Mouse (Mus musculus): ENCODE results near the gene Barx1. TPM values are rescaled to one million over a fixed set of nuclear protein-coding genes. Genes with fewer than 3 reads are reported as not detected.

Barx1 gene
- polyA plus RNA-seq, 1 experiment from 2014 or later, result not detected

DNA sequence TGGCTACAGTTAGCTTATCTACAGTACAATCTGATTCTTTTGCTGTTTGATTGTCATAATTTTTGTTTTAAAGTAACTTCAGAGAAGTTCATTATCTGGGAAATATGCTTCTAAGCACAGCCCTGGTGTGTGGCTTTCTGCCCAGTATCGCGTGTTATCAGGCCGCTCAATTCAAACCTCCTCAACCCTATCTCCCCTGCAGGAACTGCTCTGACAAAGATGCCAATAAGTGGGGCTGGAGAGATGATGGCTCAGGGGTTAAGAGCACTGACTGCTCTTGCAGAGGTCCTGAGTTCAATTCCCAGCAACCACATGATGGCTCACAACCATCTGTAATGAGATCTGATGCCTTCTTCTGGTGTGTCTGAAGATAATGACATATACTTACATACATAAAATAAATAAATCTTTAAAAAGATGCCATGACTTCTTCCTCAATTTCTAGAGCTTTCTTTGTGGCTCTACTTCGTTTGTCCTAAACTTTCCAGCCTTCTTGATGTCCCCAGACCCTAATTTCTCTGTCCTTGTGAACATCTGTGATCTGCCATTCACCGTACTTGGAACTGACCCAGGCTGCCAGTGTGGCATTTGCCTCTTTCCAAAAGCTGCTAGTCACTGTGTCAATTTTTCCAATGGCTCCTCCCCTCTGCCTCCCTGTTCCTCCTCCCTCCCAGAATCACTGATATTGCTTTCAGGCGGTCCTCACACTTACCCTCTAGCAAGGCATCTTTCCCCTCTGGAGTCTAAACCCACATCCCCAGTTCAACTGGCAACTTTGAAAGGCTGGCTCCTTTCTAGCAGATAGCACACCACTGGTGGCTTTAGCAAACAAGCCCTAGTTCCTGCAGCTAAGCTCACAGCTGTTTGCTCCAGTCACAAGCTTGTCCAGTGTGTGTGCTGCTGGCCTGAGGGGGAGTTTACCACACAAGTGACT is 11.4 kb upstream of the Barx1 start:
- Histone ChIP-seq H3K4me3 (replicated peaks; ENCODE audit: low read depth, low read length) (no peak overlapping the region), H3K36me3 (ENCODE audit: insufficient read depth, low read length) (no peaks in the 10 kb centered on the region), H3K4me1 (replicated peaks; ENCODE audit: insufficient read depth, low read length) (no peaks in the 10 kb centered on the region), H3K27ac (no peak overlapping the region), H3K27me3 (ENCODE audit: insufficient read depth, low read length) (peaks cover 15% of the 10 kb centered on the region), H3K4me2 (ENCODE audit: low read length) (no peak overlapping the region), H3K9ac (ENCODE audit: low read depth, low read length) (no peak overlapping the region), H3K9me3 (replicated peaks; ENCODE audit: low read length) (no peaks in the 10 kb centered on the region)
- WGBS, result 63% methylated on average over 6 of the region's 6 CpGs
- no peak for TF ChIP-seq CTCF (IDR thresholded peaks at IDR 0.05; ENCODE audit: low read depth)
- no peak for ATAC-seq (replicated peaks; ENCODE audit: low FRiP score, low read depth)
- no peak for DNase-seq (ENCODE audit: low spot score)

DNA sequence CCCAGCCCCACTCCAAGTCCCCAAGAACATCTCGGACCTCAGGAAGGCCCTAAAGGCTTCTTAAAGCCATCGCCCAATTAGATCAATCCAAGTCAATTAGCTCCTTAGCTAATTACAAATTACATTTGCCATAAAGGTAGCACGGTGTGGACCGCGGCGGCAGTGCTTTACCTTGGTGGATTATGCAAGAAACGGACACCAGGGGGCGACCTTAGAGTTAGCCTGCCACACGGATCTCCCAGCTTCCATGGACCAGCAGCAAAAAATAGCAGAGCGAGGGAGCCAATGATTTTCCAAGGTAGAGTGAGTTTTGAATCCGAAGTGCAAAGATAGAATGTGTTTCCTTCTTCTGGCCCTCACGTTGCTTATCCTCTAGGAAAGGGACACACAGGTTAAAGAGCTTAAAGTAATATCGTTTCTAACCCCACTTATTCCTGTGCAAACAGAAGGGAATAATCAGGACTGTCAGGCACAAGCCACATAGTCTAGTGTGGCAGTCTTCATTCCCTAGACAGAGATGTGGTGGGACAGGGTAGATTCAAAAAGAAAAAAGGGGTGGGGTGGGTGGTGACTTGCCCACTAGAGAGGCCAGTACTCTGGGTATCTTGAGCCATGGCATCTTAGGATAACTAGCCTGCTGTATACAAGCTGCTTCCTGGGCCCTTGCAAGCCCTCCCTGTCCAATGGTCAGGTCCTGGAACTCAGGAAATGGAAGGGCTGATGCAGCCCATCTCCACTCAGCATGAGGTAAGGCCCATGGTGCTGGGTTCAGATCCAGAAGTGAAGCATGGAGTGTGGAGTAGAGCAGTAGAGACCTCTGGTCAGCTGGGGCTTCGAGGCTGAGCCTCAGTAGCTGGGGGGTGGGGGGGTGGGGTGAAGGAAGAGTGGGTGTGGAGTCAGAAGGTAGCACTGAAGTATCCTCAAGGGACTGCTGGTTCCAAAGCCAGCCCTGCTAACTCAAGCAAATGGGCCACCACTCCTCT is 8.7 kb upstream of the Barx1 start:
- no peaks in the 10 kb centered on the region; the same call in 1 of the 2 replicates for H3K4me1 ChIP-seq (replicated peaks; ENCODE audit: insufficient read depth, low read length)
- H3K9ac ChIP-seq (ENCODE audit: low read depth, low read length), result no peak overlapping the region
- no peak for ATAC-seq (replicated peaks; ENCODE audit: low FRiP score, low read depth)
- peak; percentile 84 for DNase-seq (ENCODE audit: low spot score)
- no peaks in the 10 kb centered on the region for H3K36me3 ChIP-seq (ENCODE audit: insufficient read depth, low read length)
- no peak overlapping the region for H3K4me3 ChIP-seq (replicated peaks; ENCODE audit: low read depth, low read length)
- no peak overlapping the region for H3K4me2 ChIP-seq (ENCODE audit: low read length)
- H3K9me3 ChIP-seq (replicated peaks; ENCODE audit: low read length), result no peaks in the 10 kb centered on the region
- no peak overlapping the region for H3K27ac ChIP-seq
- peak; percentile 84 for TF ChIP-seq CTCF (IDR thresholded peaks at IDR 0.05; ENCODE audit: low read depth)
- 9% methylated on average over 14 of the region's 14 CpGs for WGBS
- peaks cover 41% of the 10 kb centered on the region for H3K27me3 ChIP-seq (ENCODE audit: insufficient read depth, low read length)

DNA sequence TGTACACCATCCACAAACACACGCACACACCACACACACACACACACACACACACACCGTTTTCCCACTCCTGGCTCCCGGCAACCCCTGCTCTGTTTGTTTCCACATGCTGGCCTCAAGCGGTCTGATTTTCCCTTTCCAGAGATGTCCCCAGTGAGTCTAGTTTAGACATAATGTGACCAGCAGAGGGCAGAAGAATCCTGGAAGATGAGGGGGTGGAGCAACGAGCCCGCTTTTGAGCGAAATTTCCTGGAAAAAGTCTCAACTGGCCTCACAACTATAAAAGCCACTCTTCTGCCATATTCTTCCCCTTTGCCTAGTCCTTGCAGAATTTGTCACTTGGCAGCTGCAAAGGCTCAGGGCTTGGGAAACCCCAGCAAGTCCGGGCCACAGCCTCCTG is 7.2 kb upstream of the Barx1 start:
- WGBS, result 0% methylated on average over 8 of the region's 8 CpGs
- Histone ChIP-seq H3K27ac (no peak overlapping the region), H3K36me3 (ENCODE audit: insufficient read depth, low read length) (no peaks in the 10 kb centered on the region), H3K4me1 (replicated peaks; ENCODE audit: insufficient read depth, low read length) (no peaks in the 10 kb centered on the region; the same call in 1 of the 2 replicates), H3K9ac (ENCODE audit: low read depth, low read length) (no peak overlapping the region), H3K4me2 (ENCODE audit: low read length) (no peak overlapping the region), H3K4me3 (replicated peaks; ENCODE audit: low read depth, low read length) (no peak overlapping the region), H3K27me3 (ENCODE audit: insufficient read depth, low read length) (peaks cover 56% of the 10 kb centered on the region), H3K9me3 (replicated peaks; ENCODE audit: low read length) (no peaks in the 10 kb centered on the region)
- peak; percentile 94 for TF ChIP-seq CTCF (IDR thresholded peaks at IDR 0.05; ENCODE audit: low read depth)
- ATAC-seq (replicated peaks; ENCODE audit: low FRiP score, low read depth) (peak; percentile 47; the same call in 1 of the 2 replicates), DNase-seq (ENCODE audit: low spot score) (peak; percentile 96)

DNA sequence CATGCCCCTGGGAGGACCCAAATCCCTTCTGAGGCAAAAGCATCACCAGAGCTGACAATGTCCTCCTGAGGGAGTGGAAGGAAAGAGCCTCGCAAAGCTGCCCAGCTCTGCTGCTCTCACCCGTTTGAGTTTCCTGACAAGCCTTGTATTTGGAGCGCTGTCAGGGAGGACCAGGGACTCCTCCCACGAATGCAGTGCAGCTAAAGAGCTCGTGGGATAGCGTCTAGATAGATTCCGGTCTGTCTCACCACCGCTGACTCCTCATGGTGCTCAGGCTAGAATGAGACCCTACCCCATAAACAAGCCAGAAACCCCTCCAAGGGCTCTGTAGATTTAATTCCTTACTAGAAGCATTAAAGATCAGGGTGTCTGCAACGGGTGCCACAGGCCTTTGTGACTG is 5.0 kb upstream of the Barx1 start:
- no peak overlapping the region for H3K4me2 ChIP-seq (ENCODE audit: low read length)
- H3K9me3 ChIP-seq (replicated peaks; ENCODE audit: low read length), result no peaks in the 10 kb centered on the region
- H3K36me3 ChIP-seq (ENCODE audit: insufficient read depth, low read length), result no peaks in the 10 kb centered on the region
- no peak for DNase-seq (ENCODE audit: low spot score)
- H3K27me3 ChIP-seq (ENCODE audit: insufficient read depth, low read length), result peaks cover 72% of the 10 kb centered on the region
- H3K4me3 ChIP-seq (replicated peaks; ENCODE audit: low read depth, low read length), result no peak overlapping the region
- H3K9ac ChIP-seq (ENCODE audit: low read depth, low read length), result no peak overlapping the region
- no peak for ATAC-seq (replicated peaks; ENCODE audit: low FRiP score, low read depth)
- peaks cover 2% of the 10 kb centered on the region for H3K4me1 ChIP-seq (replicated peaks; ENCODE audit: insufficient read depth, low read length)
- no peak overlapping the region for H3K27ac ChIP-seq
- WGBS, result 2% methylated on average over 9 of the region's 9 CpGs
- TF ChIP-seq CTCF (IDR thresholded peaks at IDR 0.05; ENCODE audit: low read depth), result no peak

DNA sequence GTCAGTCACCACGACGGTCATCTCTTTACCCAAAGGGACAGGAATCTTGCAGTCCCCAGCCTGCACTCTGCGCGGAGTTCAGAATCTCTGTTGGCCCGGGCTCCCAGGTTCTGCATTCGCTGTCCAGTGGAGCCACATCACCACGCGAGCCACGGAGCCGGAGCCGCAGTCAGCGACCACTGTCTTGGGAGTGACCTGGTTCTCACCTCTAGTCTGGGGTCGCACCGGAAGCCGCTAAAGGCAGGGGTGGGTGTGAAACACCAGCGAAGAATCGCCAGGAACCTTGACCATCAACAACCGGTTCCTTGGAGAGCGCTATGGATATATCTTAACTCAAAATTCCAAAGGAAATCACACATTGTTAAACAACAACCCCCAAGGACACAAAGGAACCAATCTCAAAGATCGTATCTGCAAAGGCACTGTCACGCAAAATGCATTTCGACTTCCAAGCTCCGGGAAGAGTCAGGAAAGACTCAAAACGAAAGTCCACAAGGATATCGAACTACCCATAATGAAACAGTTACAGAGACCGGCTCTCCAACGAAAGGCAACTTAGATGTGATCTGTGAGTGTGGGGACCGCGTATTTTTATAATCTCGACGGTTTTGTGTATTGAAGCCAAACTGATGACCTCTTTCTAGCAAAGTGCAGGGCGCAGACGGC is 4.1 kb upstream of the Barx1 start:
- under 1% methylated on average over 33 of the region's 33 CpGs for WGBS
- H3K9ac ChIP-seq (ENCODE audit: low read depth, low read length), result no peak overlapping the region
- no peak for DNase-seq (ENCODE audit: low spot score)

More for the DNA sequence above, 4.1 kb upstream of the Barx1 start:
- no peak for TF ChIP-seq CTCF (IDR thresholded peaks at IDR 0.05; ENCODE audit: low read depth)
- no peak for ATAC-seq (replicated peaks; ENCODE audit: low FRiP score, low read depth)
- Histone ChIP-seq H3K27me3 (ENCODE audit: insufficient read depth, low read length) (peaks cover 80% of the 10 kb centered on the region), H3K4me2 (ENCODE audit: low read length) (peak overlapping the region; percentile 31), H3K4me3 (replicated peaks; ENCODE audit: low read depth, low read length) (peak overlapping the region; percentile 6; the same call in 1 of the 2 replicates), H3K27ac (no peak overlapping the region), H3K36me3 (ENCODE audit: insufficient read depth, low read length) (no peaks in the 10 kb centered on the region), H3K9me3 (replicated peaks; ENCODE audit: low read length) (no peaks in the 10 kb centered on the region), H3K4me1 (replicated peaks; ENCODE audit: insufficient read depth, low read length) (peaks cover 8% of the 10 kb centered on the region)
